Mouse (Mus musculus) liver, embryonic 13.5 days (tissue): Measurements from ENCODE around the gene Themis2. TPM values are rescaled to one million over a fixed set of nuclear protein-coding genes. Genes with fewer than 3 reads are reported as not detected.

Experiments
- ATAC-seq: fragments of 200-750 bp; cut with Nextera tagmentation; 2 replicates; pipeline ENCODE4 v1.8.0; 2017; ENCODE audit warnings: low read depth, mild to moderate bottlenecking, moderate number of reproducible peaks, moderate library complexity
- DNase-seq: peaks from one replicate; pipeline ENCODE4 v3.0.0; 2022
- H3K27ac ChIP-seq: fragments of 300-500 bp; sonication (generic); 2 replicates; pipeline ENCODE4 v1.5.1; 2015; ENCODE audit warnings: moderate library complexity, mild to moderate bottlenecking, inconsistent platforms
- H3K27me3 ChIP-seq: fragments of 300-500 bp; sonication (generic); 2 replicates; pipeline ENCODE4 v1.6.1; 2015; ENCODE audit warnings: mild to moderate bottlenecking, inconsistent platforms
- H3K36me3 ChIP-seq: fragments of 300-500 bp; sonication (generic); 2 replicates; pipeline ENCODE4 v1.6.1; 2015; ENCODE audit warnings: mild to moderate bottlenecking, inconsistent platforms
- H3K4me1 ChIP-seq: fragments of 300-500 bp; sonication (generic); replicated peaks from 2 replicates; pipeline ENCODE4 v1.6.1; 2015; ENCODE audit warnings: inconsistent platforms
- H3K4me2 ChIP-seq: fragments of 300-500 bp; sonication (generic); 2 replicates; pipeline ENCODE4 v1.6.1; 2015; ENCODE audit warnings: inconsistent platforms, mild to moderate bottlenecking, moderate library complexity
- H3K4me3 ChIP-seq: fragments of 300-500 bp; sonication (generic); replicated peaks from 2 replicates; pipeline ENCODE4 v1.5.1; 2015; ENCODE audit warnings: mild to moderate bottlenecking, inconsistent platforms
- H3K9ac ChIP-seq: fragments of 300-500 bp; sonication (generic); 2 replicates; pipeline ENCODE4 v1.6.1; 2015; ENCODE audit warnings: mild to moderate bottlenecking, inconsistent platforms
- H3K9me3 ChIP-seq: fragments of 300-500 bp; sonication (generic); replicated peaks from 2 replicates; pipeline ENCODE4 v1.6.1; 2016; ENCODE audit warnings: inconsistent platforms
- WGBS: fragments of 180-500 bp; shearing (Covaris S2); methylation state at CpG from one replicate; pipeline ENCODE4 v1.1.7; 2015; ENCODE audit not compliant: insufficient replicate concordance; 5-methylcytosine and 5-hydroxymethylcytosine counted together
- polyA plus RNA-seq: library from polyadenylated mRNA; unstranded; fragments of >200 nt; fragmentation: Nextera tagmentation; extraction: Ambion mirVana; gene quantifications from 2 replicates; pipeline ENCODE4 v1.2.1, GENCODE M21; 2015

Themis2 gene
- polyA plus RNA-seq, 1 experiment from 2014 or later: 1.7 TPM

- Histone ChIP-seq H3K4me3 (no peak overlapping the region), H3K4me1 (peaks cover 43% of the 10 kb centered on the region), H3K9me3 (no peaks in the 10 kb centered on the region), H3K9ac (no peak overlapping the region), H3K4me2 (0 out of 2 replicates have a peak overlapping the region, but pooled peaks have one; percentile 91), H3K27me3 (no peaks in the 10 kb centered on the region), H3K36me3 (peaks cover under 1% of the 10 kb centered on the region; the same call in 1 of the 2 replicates), H3K27ac (no peak overlapping the region; the same call in 1 of the 2 replicates)
- ATAC-seq: no peak
- 84% methylated on average over 25 of the region's 25 CpGs for WGBS
- DNase-seq: no peak
Observed at GRCm38 (mm10) chr4:132733071-132733770, 63.0 kb downstream of the Themis2 start.

GRCm38 (mm10) chr4:132732148-132732684, 64.0 kb downstream of the Themis2 start, which contains the start of gene Xkr8:
Gene Xkr8 (minus strand): TSS chr4:132732546.
- H3K36me3 ChIP-seq: peaks cover 3% of the 10 kb centered on the region; the same call in 1 of the 2 replicates
- peak within 1 kb of the TSS; percentile 72 for H3K9ac ChIP-seq
- peak within 1 kb of the TSS; percentile 65 for H3K4me3 ChIP-seq
- no peaks in the 10 kb centered on the region for H3K27me3 ChIP-seq
- peaks cover 44% of the 10 kb centered on the region for H3K4me1 ChIP-seq
- ATAC-seq (peak; percentile 94), DNase-seq (peak; percentile 84)
- under 1% methylated on average over 34 of the region's 34 CpGs for WGBS
- no peak within 1 kb of the TSS; the same call in 1 of the 2 replicates for H3K27ac ChIP-seq
- peak within 1 kb of the TSS; percentile 91 for H3K4me2 ChIP-seq
- H3K9me3 ChIP-seq: no peaks in the 10 kb centered on the region

Other genes with a start within 250 kb of the Themis2 start
- gene Ptafr, start 232.3 kb downstream of the Themis2 start, polyA plus RNA-seq: 0.67 and 0.68 TPM in 2 replicates
- gene Eya3, start 157.4 kb downstream of the Themis2 start, polyA plus RNA-seq: 15.0 and 20.9 TPM in 2 replicates
- gene Xkr8, start 63.8 kb downstream of the Themis2 start, polyA plus RNA-seq: 3.5 and 3.6 TPM in 2 replicates
- gene Smpdl3b, start 39.1 kb downstream of the Themis2 start, polyA plus RNA-seq: 1.1 and 1.2 TPM in 2 replicates
- gene Rpa2, start 28.1 kb downstream of the Themis2 start, polyA plus RNA-seq: 107 and 117 TPM in 2 replicates
- 29.9 and 32.1 TPM in 2 replicates for gene Ppp1r8, start 46.8 kb upstream of the Themis2 start, polyA plus RNA-seq
- gene Stx12, start 88.1 kb upstream of the Themis2 start, polyA plus RNA-seq: 17.6 and 20.5 TPM in 2 replicates
- 25.1 and 25.9 TPM in 2 replicates for gene Fam76a, start 126.2 kb upstream of the Themis2 start, polyA plus RNA-seq
- 0.47 and 0.65 TPM in 2 replicates for gene Fgr, start 177.7 kb upstream of the Themis2 start, polyA plus RNA-seq
- gene Ahdc1, start 214.9 kb upstream of the Themis2 start, polyA plus RNA-seq: 1.3 and 1.4 TPM in 2 replicates